Mouse (Mus musculus) forebrain, embryonic 13.5 days (tissue): ENCODE data around the gene Zfp46. TPM values are rescaled to one million over a fixed set of nuclear protein-coding genes. Genes with fewer than 3 reads are reported as not detected.

Experiments used
- ATAC-seq: fragments of 200-750 bp; cut with Nextera tagmentation; 2 replicates; pipeline ENCODE4 v1.8.0; 2017
- H3K27ac ChIP-seq: fragments of 300-500 bp; sonication (generic); 2 replicates; pipeline ENCODE4 v1.5.1; 2015; ENCODE audit warnings: inconsistent platforms, mild to moderate bottlenecking, moderate library complexity
- H3K27me3 ChIP-seq: fragments of 300-500 bp; sonication (generic); 2 replicates; pipeline ENCODE4 v1.6.1; 2015; ENCODE audit warnings: mild to moderate bottlenecking, inconsistent platforms
- H3K36me3 ChIP-seq: fragments of 300-500 bp; sonication (generic); 2 replicates; pipeline ENCODE4 v1.6.1; 2015; ENCODE audit warnings: mild to moderate bottlenecking, inconsistent platforms; ENCODE audit not compliant: poor library complexity, severe bottlenecking
- H3K4me1 ChIP-seq: fragments of 300-500 bp; sonication (generic); 2 replicates; pipeline ENCODE4 v1.6.1; 2015; ENCODE audit warnings: inconsistent platforms
- H3K4me2 ChIP-seq: fragments of 300-500 bp; sonication (generic); 2 replicates; pipeline ENCODE4 v1.6.1; 2015; ENCODE audit warnings: inconsistent platforms, mild to moderate bottlenecking, moderate library complexity
- H3K4me3 ChIP-seq: fragments of 300-500 bp; sonication (generic); 2 replicates; pipeline ENCODE4 v1.5.1; 2015; ENCODE audit warnings: mild to moderate bottlenecking, inconsistent platforms
- H3K9ac ChIP-seq: fragments of 300-500 bp; sonication (generic); 2 replicates; pipeline ENCODE4 v1.6.1; 2015; ENCODE audit warnings: mild to moderate bottlenecking, inconsistent platforms
- H3K9me3 ChIP-seq: fragments of 300-500 bp; sonication (generic); replicated peaks from 2 replicates; pipeline ENCODE4 v1.6.1; 2016; ENCODE audit warnings: inconsistent platforms
- WGBS: fragments of 180-500 bp; shearing (Covaris S2); methylation state at CpG from one replicate; pipeline ENCODE4 v1.1.7; 2015; 5-methylcytosine and 5-hydroxymethylcytosine counted together
- polyA plus RNA-seq: library from polyadenylated mRNA; unstranded; fragments of >200 nt; fragmentation: Nextera tagmentation; extraction: Ambion mirVana; gene quantifications from 2 replicates; pipeline ENCODE4 v1.2.1, GENCODE M21; 2015

The Zfp46 gene
- polyA plus RNA-seq, 1 experiment from 2014 or later, result 30.7 TPM

GRCm38 (mm10) chr4:136268912-136269311 lies 15.6 kb upstream of the Zfp46 start:
- no peak overlapping the region for H3K9ac ChIP-seq

GRCm38 (mm10) chr4:136270648-136271047 lies 13.8 kb upstream of the Zfp46 start:
- no peak overlapping the region for H3K9ac ChIP-seq
- WGBS, result 87% methylated on average over 8 of the region's 8 CpGs
- H3K4me3 ChIP-seq, result no peak overlapping the region
- H3K36me3 ChIP-seq, result no peaks in the 10 kb centered on the region
- no peak overlapping the region for H3K27ac ChIP-seq
- H3K4me1 ChIP-seq, result no peaks in the 10 kb centered on the region
- no peak for ATAC-seq
- H3K9me3 ChIP-seq, result peaks cover 12% of the 10 kb centered on the region
- H3K4me2 ChIP-seq, result no peak overlapping the region
- no peaks in the 10 kb centered on the region for H3K27me3 ChIP-seq

More at GRCm38 (mm10) chr4:136268912-136269311, 15.6 kb upstream of the Zfp46 start:
- Histone ChIP-seq H3K27ac (no peak overlapping the region), H3K4me3 (no peak overlapping the region), H3K36me3 (no peaks in the 10 kb centered on the region), H3K27me3 (no peaks in the 10 kb centered on the region), H3K9me3 (peaks cover 12% of the 10 kb centered on the region), H3K4me2 (no peak overlapping the region), H3K4me1 (no peaks in the 10 kb centered on the region)
- no peak for ATAC-seq
- 88% methylated on average over 1 of the region's 1 CpGs for WGBS

GRCm38 (mm10) chr4:136281097-136281496 lies 3.4 kb upstream of the Zfp46 start:
- Histone ChIP-seq H3K9ac (no peak overlapping the region), H3K27me3 (no peaks in the 10 kb centered on the region), H3K36me3 (no peaks in the 10 kb centered on the region), H3K9me3 (no peaks in the 10 kb centered on the region), H3K4me1 (peaks cover 27% of the 10 kb centered on the region), H3K4me2 (no peak overlapping the region), H3K4me3 (no peak overlapping the region), H3K27ac (no peak overlapping the region)
- 91% methylated on average over 8 of the region's 8 CpGs for whole genome bisulfite sequencing
- ATAC-seq, result no peak

GRCm38 (mm10) chr4:136281611-136282010 lies 2.9 kb upstream of the Zfp46 start:
- H3K27ac ChIP-seq, result no peak overlapping the region
- H3K9me3 ChIP-seq, result no peaks in the 10 kb centered on the region
- H3K27me3 ChIP-seq, result no peaks in the 10 kb centered on the region
- H3K4me3 ChIP-seq, result no peak overlapping the region
- peaks cover 31% of the 10 kb centered on the region for H3K4me1 ChIP-seq
- 62% methylated on average over 9 of the region's 9 CpGs for WGBS
- no peak overlapping the region for H3K9ac ChIP-seq
- H3K36me3 ChIP-seq, result no peaks in the 10 kb centered on the region
- no peak for ATAC-seq
- no peak overlapping the region for H3K4me2 ChIP-seq

GRCm38 (mm10) chr4:136282621-136283480 lies 1.6 kb upstream of the Zfp46 start:
- H3K27ac ChIP-seq, result peak overlapping the region; percentile 96
- peaks cover 41% of the 10 kb centered on the region for H3K4me1 ChIP-seq
- H3K9me3 ChIP-seq, result no peaks in the 10 kb centered on the region
- peaks cover 4% of the 10 kb centered on the region for H3K36me3 ChIP-seq
- H3K27me3 ChIP-seq, result no peaks in the 10 kb centered on the region
- WGBS, result 8% methylated on average over 10 of the region's 10 CpGs
- H3K4me2 ChIP-seq, result peak overlapping the region; percentile 87
- no peak for ATAC-seq
- H3K4me3 ChIP-seq, result no peak overlapping the region
- peak overlapping the region; percentile 31 for H3K9ac ChIP-seq

GRCm38 (mm10) chr4:136283783-136284182 lies 700 bp upstream of the Zfp46 start:
- 12% methylated on average over 2 of the region's 2 CpGs for WGBS
- H3K4me3 ChIP-seq, result no peak overlapping the region
- no peak overlapping the region for H3K9ac ChIP-seq
- peaks cover 14% of the 10 kb centered on the region for H3K36me3 ChIP-seq
- ATAC-seq, result 0 out of 2 replicates have a peak, but pooled peaks have one; percentile 28
- H3K9me3 ChIP-seq, result 0 out of 2 replicates have a peak, but pooled peaks cover 1% of the 10 kb centered on the region
- H3K4me1 ChIP-seq, result peaks cover 41% of the 10 kb centered on the region
- H3K4me2 ChIP-seq, result peak overlapping the region; percentile 87
- H3K27ac ChIP-seq, result peak overlapping the region; percentile 96
- H3K27me3 ChIP-seq, result peaks cover 2% of the 10 kb centered on the region

- 0 out of 2 replicates have a peak, but pooled peaks have one; percentile 0 for ATAC-seq
- H3K4me1 ChIP-seq, result peaks cover 48% of the 10 kb centered on the region
- H3K4me3 ChIP-seq, result peak overlapping the region; percentile 72
Observed at GRCm38 (mm10) chr4:136284891-136285290, 408 bp downstream of the Zfp46 start.

GRCm38 (mm10) chr4:136285348-136285810 lies 896 bp downstream of the Zfp46 start:
- WGBS, result under 1% methylated on average over 25 of the region's 25 CpGs
- peak overlapping the region; percentile 72 for H3K4me3 ChIP-seq
- H3K36me3 ChIP-seq, result peaks cover 29% of the 10 kb centered on the region
- H3K4me1 ChIP-seq, result peaks cover 53% of the 10 kb centered on the region
- H3K4me2 ChIP-seq, result peak overlapping the region; percentile 87
- H3K27me3 ChIP-seq, result peaks cover 17% of the 10 kb centered on the region
- H3K27ac ChIP-seq, result peak overlapping the region; percentile 96
- 0 out of 2 replicates have a peak, but pooled peaks cover 3% of the 10 kb centered on the region for H3K9me3 ChIP-seq
- peak; percentile 94 for ATAC-seq
- H3K9ac ChIP-seq, result peak overlapping the region; percentile 79

More at GRCm38 (mm10) chr4:136284891-136285290, 408 bp downstream of the Zfp46 start:
- Histone ChIP-seq H3K27ac (peak overlapping the region; percentile 96), H3K27me3 (peaks cover 13% of the 10 kb centered on the region), H3K36me3 (peaks cover 24% of the 10 kb centered on the region), H3K9me3 (0 out of 2 replicates have a peak, but pooled peaks cover 3% of the 10 kb centered on the region), H3K4me2 (peak overlapping the region; percentile 87), H3K9ac (peak overlapping the region; percentile 79)
- 17% methylated on average over 6 of the region's 6 CpGs for WGBS

- Histone ChIP-seq H3K27ac (peak overlapping the region; percentile 96), H3K9me3 (0 out of 2 replicates have a peak, but pooled peaks cover 3% of the 10 kb centered on the region), H3K36me3 (peaks cover 34% of the 10 kb centered on the region), H3K4me3 (peak overlapping the region; percentile 72), H3K9ac (peak overlapping the region; percentile 79), H3K4me1 (peaks cover 58% of the 10 kb centered on the region), H3K27me3 (peaks cover 21% of the 10 kb centered on the region), H3K4me2 (peak overlapping the region; percentile 87)
- peak; percentile 89 for ATAC-seq
- WGBS, result under 1% methylated on average over 29 of the region's 29 CpGs
Observed at GRCm38 (mm10) chr4:136285811-136286371, 1.4 kb downstream of the Zfp46 start.

- H3K4me3 ChIP-seq, result peak overlapping the region; percentile 18
- H3K36me3 ChIP-seq, result peaks cover 74% of the 10 kb centered on the region
- peaks cover 42% of the 10 kb centered on the region for H3K4me1 ChIP-seq
- H3K4me2 ChIP-seq, result peak overlapping the region; percentile 37
- 28% methylated on average over 66 of the region's 66 CpGs for WGBS
- H3K9me3 ChIP-seq, result 0 out of 2 replicates have a peak, but pooled peaks cover 3% of the 10 kb centered on the region
- H3K9ac ChIP-seq, result peak overlapping the region; percentile 50
- peaks cover 21% of the 10 kb centered on the region for H3K27me3 ChIP-seq
- ATAC-seq, result no peak
- H3K27ac ChIP-seq, result no peak overlapping the region
Observed at GRCm38 (mm10) chr4:136289918-136290780, 5.7 kb downstream of the Zfp46 start.

- Histone ChIP-seq H3K27ac (no peak overlapping the region), H3K4me1 (peaks cover 42% of the 10 kb centered on the region), H3K4me3 (peak overlapping the region; percentile 18), H3K27me3 (peaks cover 21% of the 10 kb centered on the region), H3K36me3 (peaks cover 83% of the 10 kb centered on the region), H3K9me3 (0 out of 2 replicates have a peak, but pooled peaks cover 3% of the 10 kb centered on the region), H3K9ac (peak overlapping the region; percentile 50), H3K4me2 (peak overlapping the region; percentile 37)
- 27% methylated on average over 39 of the region's 39 CpGs for WGBS
- ATAC-seq, result no peak
Observed at GRCm38 (mm10) chr4:136290781-136291595, 6.5 kb downstream of the Zfp46 start.
